Mouse (Mus musculus): ENCODE results near the gene Olfr1253. TPM values are rescaled to one million over a fixed set of nuclear protein-coding genes. Genes with fewer than 3 reads are reported as not detected.

Olfr1253 gene
- polyA plus RNA-seq (2012; rRNA removed) = not detected in 2 replicates

DNA sequence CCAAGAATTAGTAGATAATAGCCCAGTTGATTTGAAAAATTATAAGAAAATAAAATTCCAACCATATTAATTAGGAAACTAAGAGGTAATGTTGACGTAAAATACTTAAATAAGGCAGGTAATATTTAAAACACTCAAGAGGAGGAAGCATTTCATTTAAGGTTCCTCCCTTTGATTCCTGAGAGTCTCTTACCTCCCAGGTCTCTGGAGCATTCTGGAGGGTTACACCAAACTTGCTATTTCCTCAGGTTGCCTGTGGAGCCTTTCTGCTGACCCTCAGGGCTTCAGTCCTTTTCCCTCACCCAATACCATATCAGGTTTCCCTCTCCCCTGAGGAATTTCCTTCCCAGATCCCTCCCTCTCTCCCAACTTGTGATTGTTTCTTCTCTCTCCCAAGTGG lies at the start of gene Olfr1253:
Gene Olfr1253, minus strand, starts transcription at position 101 of the 400 bp plus-strand sequence.
- no peak for DNase-seq (ENCODE audit: low read depth in 1 of 2, low spot score in 2 of 2)
- Histone ChIP-seq H3K27ac (ENCODE audit: insufficient read depth, low read length) (no peak within 1 kb of the TSS), H3K4me3 (ENCODE audit: extremely low read depth, insufficient read depth, insufficient read length) (no peak within 1 kb of the TSS; the same call in 1 of the 2 replicates), H3K36me3 (ENCODE audit: control insufficient read depth, insufficient read depth, low read length) (no peaks in the 10 kb centered on the region), H3K27me3 (ENCODE audit: control insufficient read depth, insufficient read depth, low read length) (no peaks in the 10 kb centered on the region), H3K4me1 (ENCODE audit: control insufficient read depth, insufficient read depth, insufficient read length) (no peaks in the 10 kb centered on the region)
- WGBS = 92% methylated on average over 1 of the region's 1 CpGs
- TF ChIP-seq POLR2A (IDR thresholded peaks at IDR 0.05; ENCODE audit: low read depth, low read length) (no peak), CTCF (IDR thresholded peaks at IDR 0.05; ENCODE audit: extremely low read depth, insufficient read depth, insufficient read length, insufficient replicate concordance) (no peak)

DNA sequence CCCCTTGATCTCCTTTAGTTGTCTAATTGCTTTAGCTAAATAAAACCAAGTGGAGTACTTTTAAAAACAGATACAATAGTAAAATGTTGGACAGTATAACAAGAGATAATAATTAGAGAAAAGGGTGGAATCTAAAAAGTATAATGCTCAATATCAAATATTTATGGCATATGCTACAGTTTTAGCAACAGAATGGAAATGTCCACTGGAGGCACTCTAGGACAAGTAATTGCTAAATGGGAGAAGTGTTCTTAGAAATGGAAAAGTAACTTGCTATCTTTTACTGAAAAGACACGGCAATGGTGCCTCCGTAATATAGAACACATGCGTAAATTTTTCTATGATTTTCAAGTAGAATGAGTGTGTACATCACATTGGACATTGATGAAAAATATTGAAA lies 42.7 kb upstream of the Olfr1253 start:
- 92% methylated on average over 3 of the region's 3 CpGs for WGBS
- Histone ChIP-seq H3K27ac (ENCODE audit: insufficient read depth, low read length) (no peak overlapping the region), H3K36me3 (ENCODE audit: control insufficient read depth, insufficient read depth, low read length) (no peaks in the 10 kb centered on the region), H3K27me3 (ENCODE audit: control insufficient read depth, insufficient read depth, low read length) (no peaks in the 10 kb centered on the region), H3K4me3 (ENCODE audit: extremely low read depth, insufficient read depth, insufficient read length) (no peak overlapping the region), H3K4me1 (ENCODE audit: control insufficient read depth, insufficient read depth, insufficient read length) (no peaks in the 10 kb centered on the region)
- TF ChIP-seq CTCF (IDR thresholded peaks at IDR 0.05; ENCODE audit: extremely low read depth, insufficient read depth, insufficient read length, insufficient replicate concordance) = no peak
- no peak for TF ChIP-seq POLR2A (IDR thresholded peaks at IDR 0.05; ENCODE audit: low read depth, low read length)
- no peak for DNase-seq (ENCODE audit: low read depth in 1 of 2, low spot score in 2 of 2)

- no peak within 1 kb of the TSS for H3K4me3 ChIP-seq (ENCODE audit: extremely low read depth, insufficient read depth, insufficient read length)
- DNase-seq (ENCODE audit: low read depth in 1 of 2, low spot score in 2 of 2) = no peak
- TF ChIP-seq POLR2A (IDR thresholded peaks at IDR 0.05; ENCODE audit: low read depth, low read length) = no peak
- TF ChIP-seq CTCF (IDR thresholded peaks at IDR 0.05; ENCODE audit: extremely low read depth, insufficient read depth, insufficient read length, insufficient replicate concordance) = no peak
- no peak within 1 kb of the TSS for H3K27ac ChIP-seq (ENCODE audit: insufficient read depth, low read length)
- no peaks in the 10 kb centered on the region for H3K36me3 ChIP-seq (ENCODE audit: control insufficient read depth, insufficient read depth, low read length)
- H3K4me1 ChIP-seq (ENCODE audit: control insufficient read depth, insufficient read depth, insufficient read length) = no peaks in the 10 kb centered on the region
- no peaks in the 10 kb centered on the region for H3K27me3 ChIP-seq (ENCODE audit: control insufficient read depth, insufficient read depth, low read length)
These were observed 36.6 kb upstream of the Olfr1253 start, which contains the start of gene Olfr1254 for GRCm38 (mm10) chr2:89793519-89793918. Gene Olfr1254, minus strand, starts transcription at chr2:89793619.

DNA sequence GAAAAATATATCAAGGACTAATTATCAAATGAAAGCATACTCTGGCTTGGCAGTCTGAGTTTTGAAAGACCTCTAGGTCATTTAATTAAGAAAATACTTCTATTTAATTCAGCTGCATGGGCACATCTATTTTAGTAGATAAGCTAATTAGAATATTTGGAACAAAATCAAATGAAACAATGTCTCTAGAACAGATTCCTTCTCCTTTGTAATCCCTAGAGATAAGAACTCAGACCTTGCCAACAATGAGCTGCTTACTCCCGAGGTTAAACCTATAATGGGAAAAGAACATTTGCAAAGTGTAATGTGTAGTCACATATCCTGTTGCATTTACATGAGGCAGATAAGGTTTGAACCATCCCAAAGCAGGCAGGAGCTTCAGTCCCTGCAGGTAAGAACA lies 32.0 kb downstream of the Olfr1253 start, which contains the start of gene Olfr1252:
Gene Olfr1252, minus strand, starts transcription at position 101 of the 400 bp plus-strand sequence.
- no peak for DNase-seq (ENCODE audit: low read depth in 1 of 2, low spot score in 2 of 2)
- 51% methylated on average over 1 of the region's 1 CpGs for WGBS
- H3K27me3 ChIP-seq (ENCODE audit: control insufficient read depth, insufficient read depth, low read length) = no peaks in the 10 kb centered on the region
- H3K4me1 ChIP-seq (ENCODE audit: control insufficient read depth, insufficient read depth, insufficient read length) = no peaks in the 10 kb centered on the region
- H3K4me3 ChIP-seq (ENCODE audit: extremely low read depth, insufficient read depth, insufficient read length) = no peak within 1 kb of the TSS
- TF ChIP-seq POLR2A (IDR thresholded peaks at IDR 0.05; ENCODE audit: low read depth, low read length) (no peak), CTCF (IDR thresholded peaks at IDR 0.05; ENCODE audit: extremely low read depth, insufficient read depth, insufficient read length, insufficient replicate concordance) (no peak)
- H3K27ac ChIP-seq (ENCODE audit: insufficient read depth, low read length) = no peak within 1 kb of the TSS
- no peaks in the 10 kb centered on the region for H3K36me3 ChIP-seq (ENCODE audit: control insufficient read depth, insufficient read depth, low read length)

Other genes with a start within 250 kb of the Olfr1253 start
- not detected in 2 replicates for gene Olfr1243, start 225.6 kb downstream of the Olfr1253 start, polyA plus RNA-seq (2012; rRNA removed)
- not detected in 2 replicates for gene Olfr1245, start 178.6 kb downstream of the Olfr1253 start, polyA plus RNA-seq (2012; rRNA removed)
- not detected in 2 replicates for gene Olfr1246, start 163.9 kb downstream of the Olfr1253 start, polyA plus RNA-seq (2012; rRNA removed)
- gene Olfr1247, start 143.0 kb downstream of the Olfr1253 start, polyA plus RNA-seq (2012; rRNA removed) = not detected in 2 replicates
- gene Olfr1248, start 138.8 kb downstream of the Olfr1253 start, polyA plus RNA-seq (2012; rRNA removed) = not detected in 2 replicates
- not detected in 2 replicates for gene Olfr1249, start 122.1 kb downstream of the Olfr1253 start, polyA plus RNA-seq (2012; rRNA removed)
- not detected in 2 replicates for gene Olfr1250, start 95.6 kb downstream of the Olfr1253 start, polyA plus RNA-seq (2012; rRNA removed)
- gene Olfr1251, start 85.2 kb downstream of the Olfr1253 start, polyA plus RNA-seq (2012; rRNA removed) = not detected in 2 replicates
- not detected in 2 replicates for gene Olfr1252, start 32.1 kb downstream of the Olfr1253 start, polyA plus RNA-seq (2012; rRNA removed)
- not detected in 2 replicates for gene Olfr1254, start 36.5 kb upstream of the Olfr1253 start, polyA plus RNA-seq (2012; rRNA removed)
- gene Olfr1255, start 55.0 kb upstream of the Olfr1253 start, polyA plus RNA-seq (2012; rRNA removed) = not detected in 2 replicates
- not detected in 2 replicates for gene Olfr1256, start 84.5 kb upstream of the Olfr1253 start, polyA plus RNA-seq (2012; rRNA removed)
- not detected in 2 replicates for gene Olfr48, start 91.1 kb upstream of the Olfr1253 start, polyA plus RNA-seq (2012; rRNA removed)
- not detected in 2 replicates for gene Olfr1257, start 121.3 kb upstream of the Olfr1253 start, polyA plus RNA-seq (2012; rRNA removed)
- gene Olfr1258, start 170.2 kb upstream of the Olfr1253 start, polyA plus RNA-seq (2012; rRNA removed) = not detected in 2 replicates
- gene Olfr1259, start 191.6 kb upstream of the Olfr1253 start, polyA plus RNA-seq (2012; rRNA removed) = not detected in 2 replicates
- not detected in 2 replicates for gene Olfr1260, start 217.2 kb upstream of the Olfr1253 start, polyA plus RNA-seq (2012; rRNA removed)
- gene Olfr1261, start 234.1 kb upstream of the Olfr1253 start, polyA plus RNA-seq (2012; rRNA removed) = not detected in 2 replicates
- not detected in 2 replicates for gene Olfr1262, start 243.1 kb upstream of the Olfr1253 start, polyA plus RNA-seq (2012; rRNA removed)